In the genomic region with DNA sequence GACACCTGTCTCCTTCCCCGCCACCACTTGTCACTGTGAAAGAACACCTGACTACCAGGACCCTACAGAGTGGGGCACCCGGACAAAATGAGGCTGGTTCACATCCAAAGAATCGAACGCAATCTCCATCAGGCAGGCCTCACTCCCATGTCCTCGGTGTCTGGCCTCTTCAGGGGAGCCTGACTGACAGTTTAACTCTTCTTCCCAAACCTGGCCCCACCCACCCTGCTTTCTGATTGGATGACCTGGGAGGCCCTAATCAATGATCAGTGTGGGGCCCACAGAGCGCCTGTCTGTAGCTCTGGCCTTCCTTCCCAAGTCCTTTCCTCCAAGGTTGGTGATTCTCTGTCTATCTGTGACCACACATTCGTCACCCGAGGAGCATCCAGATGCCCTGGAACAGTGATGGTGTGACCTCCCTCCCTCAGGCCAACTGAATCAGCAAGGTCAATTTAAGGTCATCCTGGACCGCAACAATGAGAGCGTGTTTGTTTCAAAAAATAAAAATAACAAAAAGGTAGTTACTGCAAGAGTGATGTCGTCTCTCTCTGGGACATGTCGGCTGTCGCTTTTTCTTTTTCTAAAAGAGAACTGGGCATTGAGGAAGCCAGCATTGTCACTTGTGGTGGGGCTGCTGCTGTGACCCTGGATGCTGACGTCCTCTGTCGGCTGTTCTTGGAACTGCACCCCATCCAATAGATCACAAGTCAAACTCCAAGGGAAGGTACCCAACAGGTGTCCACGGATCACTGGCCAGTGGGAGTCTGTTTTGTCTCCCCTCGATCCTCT, we compare ENCODE assay signal across 7 mouse cellular contexts. TPM values are rescaled to one million over a fixed set of nuclear protein-coding genes. Genes with fewer than 3 reads are reported as not detected.
DNase-seq lines count a peak whose midpoint lies in the region.

No protein-coding gene starts in this region.

- H3K4me1 ChIP-seq in embryonic facial prominence, embryonic 10.5 days = peaks cover 47% of the 10 kb centered on the region

- intact Hi-C loops in left cerebral cortex, postnatal 4 days (cut with DNase I) = loop anchor here (10.0 kb wide), 1 partner anchor 511 kb away; no protein-coding TSS in a partner anchor
- intact Hi-C loops in left cerebral cortex, postnatal 25 days (cut with DNase I) = loop anchor here (5.0 kb wide), 2 partner anchors 513 to 533 kb away; no protein-coding TSS in a partner anchor

- WGBS in embryonic facial prominence, embryonic 10.5 days = 24% methylated on average over 17 of the region's 17 CpGs

- H3K36me3 ChIP-seq in embryonic facial prominence, embryonic 10.5 days (replicated peaks) = no peaks in the 10 kb centered on the region

- DNase-seq in left cerebral cortex, postnatal 4 days = peak; percentile 17
- DNase-seq in left cerebral cortex, postnatal 25 days (ENCODE audit: low spot score in 2 of 2) = no peak
- peak; percentile 93 for DNase-seq in R1 (ENCODE audit: low read depth, low spot score)
- peak; percentile 52 for DNase-seq in embryonic facial prominence, embryonic 10.5 days (ENCODE audit: low spot score)
- DNase-seq in mesoderm, embryonic 11.5 days (ENCODE audit: low read depth, low spot score) = peak; percentile 43
- no peak for DNase-seq in urinary bladder, adult 18-20 months (ENCODE audit: low spot score in 2 of 2)
- no peak for DNase-seq in gastrocnemius, postnatal 25 days

- H3K4me3 ChIP-seq in embryonic facial prominence, embryonic 10.5 days = no peak overlapping the region

- peaks cover 14% of the 10 kb centered on the region for H3K27me3 ChIP-seq in embryonic facial prominence, embryonic 10.5 days (replicated peaks; ENCODE audit: low read depth, poor library complexity, severe bottlenecking)

- H3K9me3 ChIP-seq in embryonic facial prominence, embryonic 10.5 days = no peaks in the 10 kb centered on the region

- no peak overlapping the region; the same call in 1 of the 2 replicates for H3K27ac ChIP-seq in embryonic facial prominence, embryonic 10.5 days (replicated peaks)

RNA-seq across cellular contexts. Expression of a gene that starts 28.7 kb away (rescaled TPM):
- total RNA-seq in left cerebral cortex, postnatal 4 days (2021) = 10 to 100 TPM; 84.5 to 86.1 TPM
- 10 to 100 TPM; 89.9 to 90.9 TPM for total RNA-seq in left cerebral cortex, postnatal 25 days (2021)
- 107 and 110 TPM in 2 replicates for polyA plus RNA-seq in embryonic facial prominence, embryonic 10.5 days (2016; fragmentation: Nextera tagmentation; extraction: Ambion mirVana)
- 10 to 100 TPM; 55.6 to 68.6 TPM for total RNA-seq in gastrocnemius, postnatal 25 days (2021)

Comparison
In these comparisons a context has a peak if more than half of its experiments do, and no peak if none do; other contexts are left out.
1. DNase-seq: peak in left cerebral cortex, postnatal 4 days (single experiment), R1 (single experiment), embryonic facial prominence, embryonic 10.5 days (single experiment) and mesoderm, embryonic 11.5 days (single experiment); none in left cerebral cortex, postnatal 25 days (0 of 2), urinary bladder, adult 18-20 months (0 of 2) and gastrocnemius, postnatal 25 days (single experiment).